Mouse (Mus musculus) splenic B cell, adult 2 months (primary cell): ENCODE measurements around the gene Pde3a.

Experiments
- DNase-seq: peaks from one replicate; pipeline ENCODE4 v3.0.0-alpha.2; 2011; ENCODE audit warnings: low read depth, low spot score
- H3K27me3 ChIP-seq: 2 replicates; pipeline ENCODE4 v1.6.1; 2012; ENCODE audit warnings: mild to moderate bottlenecking, low read length, moderate library complexity, mixed read lengths; ENCODE audit not compliant: control insufficient read depth, poor library complexity, insufficient read depth, severe bottlenecking
- H3K36me3 ChIP-seq: 2 replicates; pipeline ENCODE4 v1.6.1; 2012; ENCODE audit warnings: mild to moderate bottlenecking, low read length, moderate library complexity, mixed read lengths; ENCODE audit not compliant: control insufficient read depth, poor library complexity, insufficient read depth, severe bottlenecking

Gene Pde3a

DNA sequence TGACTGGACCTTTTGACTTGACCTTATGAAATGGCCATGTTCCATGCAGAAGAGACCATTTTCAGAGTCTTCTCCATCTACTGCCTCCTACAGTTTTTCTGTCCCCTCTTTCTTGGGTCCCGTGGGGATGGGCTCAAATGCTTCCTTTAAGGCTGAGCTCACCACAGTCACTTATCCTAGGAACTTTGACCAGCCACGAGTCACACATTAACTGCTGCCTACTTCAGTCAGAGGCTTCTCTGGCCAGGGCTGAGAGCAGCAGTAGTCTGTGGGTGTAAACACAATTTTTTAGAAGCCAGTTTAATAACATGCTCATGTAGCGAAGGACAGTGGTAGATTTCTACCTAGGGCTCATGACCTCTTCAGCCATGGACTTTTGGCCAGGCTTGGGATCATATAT, 79.0 kb downstream of the Pde3a start:
- no peak for DNase-seq
- H3K36me3 ChIP-seq = no peaks in the 10 kb centered on the region
- H3K27me3 ChIP-seq = no peaks in the 10 kb centered on the region

DNA sequence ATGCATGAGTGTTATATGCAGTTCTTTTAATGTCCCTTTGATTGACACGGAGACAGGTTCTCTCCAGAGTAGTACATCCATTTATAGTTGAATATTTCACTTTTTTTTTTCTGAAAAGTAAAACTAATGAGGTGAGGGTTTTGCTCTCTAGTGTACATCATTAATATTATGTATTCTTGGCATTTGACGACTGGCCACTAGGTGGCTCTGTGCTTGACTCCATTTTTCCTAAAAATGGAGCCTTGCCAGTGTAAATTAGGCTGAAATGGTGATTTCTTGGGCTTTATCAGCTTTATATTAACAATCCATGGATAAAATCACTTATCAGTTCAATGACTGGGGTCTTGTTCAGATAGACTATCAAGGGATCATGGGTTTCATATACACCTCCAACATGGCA, 82.4 kb downstream of the Pde3a start:
- Histone ChIP-seq H3K27me3 (no peaks in the 10 kb centered on the region), H3K36me3 (no peaks in the 10 kb centered on the region)

DNA sequence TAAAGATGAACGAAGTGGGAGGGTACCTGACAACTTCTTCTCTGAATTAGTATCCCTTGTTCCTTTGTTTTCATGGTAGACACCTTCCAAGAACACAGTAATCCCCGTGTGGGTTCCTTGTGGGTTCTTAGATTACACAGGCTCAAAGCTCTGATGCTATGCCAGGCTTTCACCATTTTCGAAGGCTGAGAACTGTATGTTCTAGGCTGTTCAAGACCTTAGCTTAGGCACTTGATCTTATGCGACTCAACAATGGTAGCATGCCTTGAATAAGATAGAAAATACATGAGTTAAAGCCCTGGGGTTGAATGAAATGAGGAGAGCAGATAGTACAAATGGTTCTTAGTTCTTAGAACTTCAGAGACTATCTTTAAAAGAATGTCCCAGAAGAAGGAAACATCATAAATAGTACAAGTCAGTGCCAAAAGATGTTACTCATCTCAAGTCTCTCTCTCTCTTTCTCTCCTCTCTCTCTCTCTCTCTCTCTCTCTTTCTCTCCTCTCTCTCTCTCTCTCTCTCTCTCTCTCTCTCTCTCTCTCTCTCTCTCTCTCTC, 83.6 kb downstream of the Pde3a start:
- DNase-seq = no peak
- no peaks in the 10 kb centered on the region for H3K36me3 ChIP-seq
- no peaks in the 10 kb centered on the region for H3K27me3 ChIP-seq

More for the DNA sequence above, 82.4 kb downstream of the Pde3a start:
- no peak for DNase-seq

DNA sequence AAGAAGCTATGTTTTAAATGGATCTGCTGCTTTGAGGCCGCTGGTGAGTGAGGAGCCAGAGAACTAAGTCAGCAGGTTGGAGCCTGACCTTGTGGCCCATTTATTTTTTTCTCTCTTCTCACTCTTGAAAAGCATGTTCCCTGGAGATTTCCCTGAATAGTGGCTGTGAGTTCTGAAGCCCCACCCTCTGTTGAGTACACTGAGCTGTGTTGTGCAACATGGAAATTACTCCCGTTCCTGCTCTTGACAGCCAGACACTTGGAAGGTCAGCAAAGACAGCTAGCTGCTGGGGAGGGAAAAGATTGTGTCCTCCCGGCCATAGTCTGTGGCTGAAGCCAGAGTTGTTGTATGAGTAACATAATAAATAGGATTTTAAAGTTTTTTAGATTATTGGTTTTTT, 84.2 kb downstream of the Pde3a start:
- Histone ChIP-seq H3K36me3 (no peaks in the 10 kb centered on the region), H3K27me3 (no peaks in the 10 kb centered on the region)
- no peak for DNase-seq

DNA sequence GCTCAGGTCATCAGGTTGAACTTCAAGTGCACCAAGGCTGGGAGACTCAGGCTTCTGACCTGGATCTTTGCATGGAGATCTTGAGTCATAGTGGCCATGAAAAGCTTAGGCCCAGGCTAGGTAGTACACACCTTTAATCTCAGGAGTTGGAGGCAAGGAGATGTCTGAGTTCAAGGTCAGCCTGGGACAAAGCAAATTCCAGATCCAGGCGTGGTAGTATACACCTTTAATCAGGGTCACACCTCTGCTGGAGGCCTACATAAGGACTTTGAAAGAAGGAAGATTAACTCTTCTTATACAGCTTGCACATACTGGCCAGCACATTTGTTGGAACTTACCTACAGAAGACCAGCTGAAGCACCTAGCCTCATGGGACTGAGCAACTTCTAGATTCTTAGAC, 86.8 kb downstream of the Pde3a start:
- DNase-seq = no peak
- H3K36me3 ChIP-seq = no peaks in the 10 kb centered on the region
- H3K27me3 ChIP-seq = no peaks in the 10 kb centered on the region

DNA sequence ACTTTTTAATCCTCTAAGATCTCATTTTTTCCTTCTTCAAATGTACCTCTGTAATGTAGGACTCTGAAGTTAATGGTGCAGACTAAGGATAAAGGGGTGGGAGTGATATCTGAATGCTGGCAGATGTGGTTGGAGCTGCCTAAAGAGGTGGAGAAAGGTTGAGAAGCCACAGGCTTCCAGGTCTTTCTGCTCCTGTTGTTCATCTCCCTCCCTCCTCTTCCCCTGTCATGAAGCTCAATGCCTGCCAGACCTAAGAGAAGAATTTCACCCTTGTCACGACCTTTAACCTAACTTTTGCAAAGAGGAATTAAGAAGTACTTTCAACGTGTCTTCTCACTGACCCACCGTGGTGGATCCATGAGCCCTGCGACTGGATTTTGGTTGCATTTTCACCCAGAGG, 87.4 kb downstream of the Pde3a start:
- no peak for DNase-seq
- no peaks in the 10 kb centered on the region for H3K36me3 ChIP-seq
- no peaks in the 10 kb centered on the region for H3K27me3 ChIP-seq

DNA sequence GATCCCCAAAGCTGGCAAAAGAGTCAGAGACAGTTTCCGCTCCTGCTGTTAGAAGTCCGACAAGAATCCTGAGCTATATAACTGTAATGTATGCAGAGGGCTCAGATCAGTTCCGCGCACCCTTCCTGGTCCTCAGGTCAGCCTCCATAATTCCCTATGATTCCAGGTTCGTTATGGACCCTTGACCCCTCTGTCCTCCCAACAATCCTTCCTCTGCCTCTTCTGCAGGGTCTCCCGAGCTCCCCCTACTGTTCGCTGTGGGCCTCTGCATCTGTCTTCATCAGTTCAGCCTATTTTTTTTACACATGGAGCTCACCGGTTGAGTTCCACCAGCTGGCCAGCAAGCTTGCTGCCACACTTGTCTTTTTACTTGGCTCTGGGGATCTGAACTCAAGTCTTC, 88.6 kb downstream of the Pde3a start:
- Histone ChIP-seq H3K27me3 (no peaks in the 10 kb centered on the region; the same call in 1 of the 2 replicates), H3K36me3 (no peaks in the 10 kb centered on the region)
- DNase-seq = no peak

DNA sequence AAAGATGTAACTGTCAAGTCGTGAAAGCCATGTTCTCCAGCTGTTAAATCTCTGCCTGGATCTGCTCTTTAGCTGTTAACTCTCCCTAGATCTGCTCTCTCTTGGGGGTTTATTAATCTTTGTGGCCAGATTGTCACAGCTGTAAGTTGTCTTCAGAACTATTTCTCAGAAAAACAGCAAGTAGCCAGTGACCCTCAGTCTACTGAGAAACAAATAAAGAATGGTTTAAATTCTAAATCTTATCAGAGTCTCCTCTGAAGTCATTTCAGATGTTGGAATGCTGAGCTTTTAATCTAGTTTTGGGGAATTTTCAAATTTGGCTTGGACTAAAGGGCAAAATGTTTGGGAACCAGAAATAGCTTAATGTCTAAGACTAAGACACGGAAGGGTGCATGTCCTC, 92.3 kb downstream of the Pde3a start:
- DNase-seq = no peak
- H3K36me3 ChIP-seq = no peaks in the 10 kb centered on the region

GRCm38 (mm10) chr6:141347870-141348269, 98.8 kb downstream of the Pde3a start:
- DNase-seq = no peak
- no peaks in the 10 kb centered on the region for H3K27me3 ChIP-seq

More for the DNA sequence above, 92.3 kb downstream of the Pde3a start:
- H3K27me3 ChIP-seq = no peaks in the 10 kb centered on the region; the same call in 1 of the 2 replicates

GRCm38 (mm10) chr6:141348542-141348941, 99.5 kb downstream of the Pde3a start:
- Histone ChIP-seq H3K27me3 (no peaks in the 10 kb centered on the region), H3K36me3 (no peaks in the 10 kb centered on the region)
- no peak for DNase-seq

More at GRCm38 (mm10) chr6:141347870-141348269, 98.8 kb downstream of the Pde3a start:
- H3K36me3 ChIP-seq = no peaks in the 10 kb centered on the region

DNA sequence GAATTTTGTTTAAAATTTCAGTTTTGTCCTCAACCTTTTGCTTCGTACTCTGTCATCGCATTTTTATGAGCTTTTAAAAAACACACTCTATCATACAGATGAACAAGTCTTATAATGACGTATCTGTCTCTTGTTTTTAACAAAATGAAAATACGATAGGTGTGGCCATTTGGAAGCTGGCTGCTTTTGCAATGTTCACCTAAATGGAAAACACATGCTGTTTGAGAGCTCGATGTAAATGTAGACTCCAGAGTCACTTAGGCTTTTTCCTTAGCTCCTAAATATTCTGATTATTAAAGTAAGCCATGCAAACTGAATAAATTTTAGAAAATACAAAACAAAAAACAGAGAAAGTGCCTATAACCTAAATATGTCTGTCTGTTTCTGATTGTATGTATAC, 101.2 kb downstream of the Pde3a start:
- no peaks in the 10 kb centered on the region for H3K36me3 ChIP-seq
- H3K27me3 ChIP-seq = no peaks in the 10 kb centered on the region
- no peak for DNase-seq

DNA sequence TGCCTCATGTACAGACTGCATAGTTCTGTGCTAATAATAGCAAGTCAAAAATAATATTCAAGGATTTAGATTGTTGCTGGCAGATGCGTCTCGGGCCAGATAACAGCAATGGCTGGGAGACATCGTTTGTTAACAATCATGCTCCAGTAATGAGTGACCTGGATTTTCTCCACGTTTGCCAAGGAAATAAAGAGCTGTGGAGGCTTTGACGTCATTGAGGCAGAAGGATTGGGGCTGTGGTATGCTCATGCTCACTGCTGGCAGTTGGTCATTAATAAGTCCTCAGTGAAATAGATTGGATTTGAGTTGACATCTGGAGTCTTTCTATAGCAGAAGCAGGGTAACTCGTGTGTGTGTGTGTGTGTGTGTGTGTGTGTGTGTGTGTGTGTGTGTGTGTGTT, 103.2 kb downstream of the Pde3a start:
- DNase-seq = no peak
- Histone ChIP-seq H3K36me3 (no peaks in the 10 kb centered on the region), H3K27me3 (no peaks in the 10 kb centered on the region)

DNA sequence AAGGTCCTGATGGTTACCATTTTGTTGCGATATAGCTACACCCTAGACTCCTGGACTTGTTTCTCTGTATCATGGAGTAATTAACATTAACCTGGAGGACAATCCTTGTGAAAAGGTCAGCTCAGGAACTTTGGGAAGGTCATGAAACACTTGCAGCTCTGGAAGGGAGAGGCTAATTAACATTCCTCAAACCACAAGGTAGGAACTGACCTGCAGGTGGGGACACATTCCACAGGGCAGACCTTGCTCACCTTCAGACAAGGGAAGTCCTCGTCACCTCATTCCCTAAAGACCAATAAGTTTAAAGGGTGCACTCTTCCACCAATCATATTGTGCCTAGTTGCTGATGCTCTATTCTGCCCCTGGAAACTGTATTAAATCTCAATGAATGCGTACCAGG, 114.6 kb downstream of the Pde3a start:
- Histone ChIP-seq H3K27me3 (no peaks in the 10 kb centered on the region), H3K36me3 (no peaks in the 10 kb centered on the region)
- no peak for DNase-seq

DNA sequence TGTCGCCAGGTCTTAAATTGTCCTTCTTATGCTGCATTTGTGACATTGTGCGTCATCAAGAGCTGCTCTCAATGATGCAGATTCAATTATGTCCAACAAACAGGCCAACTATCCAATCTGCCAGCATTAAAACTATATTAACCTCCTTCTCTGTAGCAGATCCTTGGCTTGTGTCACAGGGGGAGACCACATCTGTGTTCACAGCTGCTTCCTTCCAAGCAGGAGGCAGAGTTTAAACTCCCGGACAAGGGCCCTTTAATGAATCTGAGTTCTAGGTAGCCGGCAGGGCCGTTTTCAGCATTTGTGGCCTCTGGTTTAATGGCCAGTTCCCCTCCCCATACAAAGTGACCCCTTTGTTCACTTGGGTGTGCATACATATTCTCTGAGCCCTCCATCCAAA, 118.0 kb downstream of the Pde3a start:
- Histone ChIP-seq H3K27me3 (no peaks in the 10 kb centered on the region), H3K36me3 (no peaks in the 10 kb centered on the region)
- DNase-seq = no peak

GRCm38 (mm10) chr6:141372697-141373096, 123.6 kb downstream of the Pde3a start:
- Histone ChIP-seq H3K27me3 (no peaks in the 10 kb centered on the region), H3K36me3 (no peaks in the 10 kb centered on the region)
- no peak for DNase-seq

- H3K36me3 ChIP-seq = no peaks in the 10 kb centered on the region
- DNase-seq = no peak
- H3K27me3 ChIP-seq = no peaks in the 10 kb centered on the region
Observed at GRCm38 (mm10) chr6:141374469-141375057, 125.5 kb downstream of the Pde3a start.
